Mouse (Mus musculus): ENCODE measurements around the gene Sun3. TPM values are rescaled to one million over a fixed set of nuclear protein-coding genes. Genes with fewer than 3 reads are reported as not detected.

Sun3 gene
- 0.14 and 0.15 TPM in 2 replicates for polyA plus RNA-seq (2012; rRNA removed)

DNA sequence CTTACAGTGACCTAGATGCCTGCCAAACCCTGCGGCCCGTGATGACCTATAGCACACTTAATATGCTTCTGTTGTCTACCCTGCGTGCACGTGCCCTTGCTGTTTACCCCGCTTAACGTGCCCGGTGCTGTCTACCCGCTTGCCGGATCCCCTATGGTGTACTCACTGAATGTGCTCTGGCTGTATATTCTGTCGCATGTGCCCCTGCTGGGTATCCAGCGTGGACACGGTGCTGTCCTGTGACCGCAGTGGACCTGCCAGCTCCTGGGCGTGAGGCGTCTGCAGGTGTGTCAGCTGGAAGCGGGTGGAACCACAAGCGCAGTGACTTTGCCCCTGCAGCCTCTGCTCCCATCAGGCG lies at the start of gene Sun3:
Gene Sun3, minus strand, starts transcription at position 289 of the 358 bp plus-strand sequence.

DNA sequence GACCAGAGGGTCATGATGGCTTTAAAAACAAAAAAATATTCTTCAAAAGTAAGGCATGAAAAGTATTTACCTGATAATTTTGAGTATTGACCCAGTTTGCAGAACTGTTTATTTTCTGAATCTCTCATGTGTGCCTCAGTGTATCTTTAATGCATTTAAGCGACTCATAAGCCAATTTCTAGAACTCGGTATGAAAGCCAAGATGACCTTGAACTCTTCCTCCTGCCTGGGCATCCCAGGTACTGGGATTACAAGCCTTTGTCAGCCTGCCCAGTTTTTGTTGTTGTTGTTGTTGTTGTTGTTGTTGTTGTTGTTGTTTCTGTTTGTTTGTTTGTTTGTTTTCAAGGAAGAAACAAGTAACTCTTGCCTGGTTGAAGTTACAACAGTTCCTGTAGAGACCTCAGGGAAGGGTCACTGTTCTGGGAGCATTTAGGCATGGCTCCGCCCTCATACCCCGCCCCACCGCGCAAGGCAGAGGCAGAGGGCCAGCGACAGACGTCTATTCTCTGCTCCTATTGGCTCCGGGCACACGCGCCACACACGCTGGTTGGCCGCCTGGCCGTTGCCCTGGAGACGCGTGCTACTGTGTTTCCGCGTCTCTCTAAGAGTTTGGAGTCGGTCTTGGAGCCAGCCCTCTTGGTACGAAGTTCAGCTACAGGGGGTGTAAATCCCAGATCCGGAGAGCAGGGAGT lies 634 bp downstream of the Sun3 start, which contains the start of gene Gm11992:
Gene Gm11992, plus strand, starts transcription at position 584 of the 692 bp plus-strand sequence.

DNA sequence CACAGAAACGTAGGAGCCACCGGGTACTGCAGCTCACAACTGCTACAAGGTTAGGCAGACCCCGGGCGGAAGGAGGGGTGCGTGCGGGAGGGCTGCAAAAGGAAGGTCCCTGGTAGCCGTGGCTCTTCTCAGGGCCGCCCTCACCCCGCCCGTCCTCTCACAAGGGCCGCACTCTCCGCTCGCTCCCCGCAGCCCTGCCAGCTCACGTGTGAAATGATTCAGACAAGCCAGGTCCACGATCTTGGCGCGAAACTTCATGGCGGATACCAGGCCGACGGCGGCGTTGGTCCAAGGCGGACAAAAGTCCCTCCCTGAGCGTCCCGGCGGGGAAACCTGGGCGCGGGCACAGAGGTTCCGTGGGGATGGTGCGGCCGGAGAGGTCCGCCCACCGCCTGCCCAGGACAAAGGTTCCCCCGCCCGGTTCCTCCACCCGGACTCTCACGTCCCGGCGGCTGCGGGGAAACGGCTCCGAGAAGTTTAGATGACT lies 37.9 kb downstream of the Sun3 start, which contains the start of gene Hus1:
Gene Hus1, minus strand, starts transcription at position 339 of the 487 bp plus-strand sequence.

GRCm38 (mm10) chr11:8973166-8973565 lies 75.6 kb downstream of the Sun3 start, which contains the start of gene Pkd1l1:
Pkd1l1 (minus strand) TSS chr11:8973266.

Other genes with a start within 250 kb of the Sun3 start
- gene Pkd1l1, start 75.7 kb downstream of the Sun3 start, polyA plus RNA-seq (2012; rRNA removed): 0.20 and 0.28 TPM in 2 replicates
- 13.5 and 13.6 TPM in 2 replicates for gene Hus1, start 37.8 kb downstream of the Sun3 start, polyA plus RNA-seq (2012; rRNA removed)
- 0.81 and 0.88 TPM in 2 replicates for gene Gm11992, start 397 bp downstream of the Sun3 start, polyA plus RNA-seq (2012; rRNA removed)
- gene Upp1, start 69.1 kb upstream of the Sun3 start, polyA plus RNA-seq (2012; rRNA removed): 2.9 and 3.0 TPM in 2 replicates
- gene Abca13, start 143.0 kb upstream of the Sun3 start, polyA plus RNA-seq (2012; rRNA removed): 0.02 and 0.04 TPM in 2 replicates

Measured in central nervous system, embryonic 14 days (tissue).